Mouse (Mus musculus) hindbrain, embryonic 10.5 days (tissue): ENCODE data around the gene Kcp. TPM values are rescaled to one million over a fixed set of nuclear protein-coding genes. Genes with fewer than 3 reads are reported as not detected.

Source experiments
- DNase-seq: peaks from one replicate; pipeline ENCODE4 v3.0.0-alpha.2; 2017; ENCODE audit warnings: low spot score
- H3K27ac ChIP-seq: fragments of 300-500 bp; sonication (generic); 2 replicates; pipeline ENCODE4 v1.5.1; 2016; ENCODE audit warnings: mild to moderate bottlenecking, moderate library complexity
- H3K27me3 ChIP-seq: fragments of 300-500 bp; sonication (generic); 2 replicates; pipeline ENCODE4 v1.6.1; 2016; ENCODE audit warnings: mild to moderate bottlenecking; ENCODE audit not compliant: poor library complexity, insufficient read depth, severe bottlenecking
- H3K36me3 ChIP-seq: fragments of 300-500 bp; sonication (generic); 2 replicates; pipeline ENCODE4 v1.6.1; 2016; ENCODE audit warnings: mild to moderate bottlenecking, moderate library complexity
- H3K4me1 ChIP-seq: fragments of 300-500 bp; sonication (generic); replicated peaks from 2 replicates; pipeline ENCODE4 v1.6.1; 2016; ENCODE audit warnings: mild to moderate bottlenecking
- H3K4me3 ChIP-seq: fragments of 300-500 bp; sonication (generic); 2 replicates; pipeline ENCODE4 v1.5.1; 2016; ENCODE audit warnings: mild to moderate bottlenecking, moderate library complexity
- H3K9me3 ChIP-seq: fragments of 300-500 bp; sonication (generic); 2 replicates; pipeline ENCODE4 v1.6.1; 2016; ENCODE audit warnings: mild to moderate bottlenecking, moderate library complexity
- WGBS: fragments of 180-500 bp; shearing (Covaris S2); methylation state at CpG from one replicate; pipeline ENCODE4 v1.1.7; 2016; 5-methylcytosine and 5-hydroxymethylcytosine counted together
- polyA plus RNA-seq: library from polyadenylated mRNA; unstranded; fragments of >200 nt; fragmentation: Nextera tagmentation; extraction: Ambion mirVana; gene quantifications from 2 replicates; pipeline ENCODE4 v1.2.1, GENCODE M21; 2016

Gene Kcp
- polyA plus RNA-seq, 1 experiment from 2014 or later = 13.5 TPM

- peaks cover 24% of the 10 kb centered on the region for H3K36me3 ChIP-seq
- 1% methylated on average over 33 of the region's 33 CpGs for WGBS
- peak; percentile 79 for DNase-seq
- peaks cover 19% of the 10 kb centered on the region for H3K4me1 ChIP-seq
- H3K9me3 ChIP-seq = no peaks in the 10 kb centered on the region
- peaks cover 49% of the 10 kb centered on the region for H3K27me3 ChIP-seq
- H3K27ac ChIP-seq = peak overlapping the region; percentile 63
- peak overlapping the region; percentile 59 for H3K4me3 ChIP-seq
Observed at GRCm38 (mm10) chr6:29473941-29474691, 33.6 kb downstream of the Kcp start.

GRCm38 (mm10) chr6:29471137-29471536 lies 36.6 kb downstream of the Kcp start, which contains the start of gene Atp6v1fnb:
TSS of gene Atp6v1fnb (plus strand) at chr6:29471437.
- no peak within 1 kb of the TSS for H3K4me3 ChIP-seq
- WGBS = 90% methylated on average over 4 of the region's 4 CpGs
- peaks cover 31% of the 10 kb centered on the region for H3K4me1 ChIP-seq
- DNase-seq = no peak
- H3K27me3 ChIP-seq = peaks cover 29% of the 10 kb centered on the region
- peaks cover 24% of the 10 kb centered on the region for H3K36me3 ChIP-seq
- H3K27ac ChIP-seq = no peak within 1 kb of the TSS
- H3K9me3 ChIP-seq = no peaks in the 10 kb centered on the region

- DNase-seq = no peak
- Histone ChIP-seq H3K9me3 (no peaks in the 10 kb centered on the region), H3K27me3 (peaks cover 9% of the 10 kb centered on the region), H3K36me3 (peaks cover 24% of the 10 kb centered on the region), H3K4me1 (peaks cover 20% of the 10 kb centered on the region), H3K4me3 (peak overlapping the region; percentile 76), H3K27ac (no peak overlapping the region)
- 92% methylated on average over 3 of the region's 3 CpGs for WGBS
Observed at GRCm38 (mm10) chr6:29468851-29469250, 38.9 kb downstream of the Kcp start.

- Histone ChIP-seq H3K36me3 (peaks cover 24% of the 10 kb centered on the region), H3K9me3 (no peaks in the 10 kb centered on the region), H3K4me1 (peaks cover 13% of the 10 kb centered on the region), H3K27me3 (no peaks in the 10 kb centered on the region), H3K27ac (peak within 1 kb of the TSS; percentile 86), H3K4me3 (peak within 1 kb of the TSS; percentile 76)
- DNase-seq = peak; percentile 94
- under 1% methylated on average over 39 of the region's 39 CpGs for WGBS
Observed at GRCm38 (mm10) chr6:29467583-29468354, 40.0 kb downstream of the Kcp start, which contains the start of gene Atp6v1f. TSS of gene Atp6v1f (plus strand) at chr6:29467718.

GRCm38 (mm10) chr6:29463388-29463787 lies 44.4 kb downstream of the Kcp start:
- H3K27ac ChIP-seq = no peak overlapping the region
- WGBS = 75% methylated on average over 3 of the region's 3 CpGs
- no peak for DNase-seq
- H3K27me3 ChIP-seq = no peaks in the 10 kb centered on the region
- no peak overlapping the region for H3K4me3 ChIP-seq
- peaks cover 5% of the 10 kb centered on the region for H3K4me1 ChIP-seq
- H3K9me3 ChIP-seq = no peaks in the 10 kb centered on the region
- H3K36me3 ChIP-seq = peaks cover 1% of the 10 kb centered on the region; the same call in 1 of the 2 replicates

GRCm38 (mm10) chr6:29461502-29461901 lies 46.2 kb downstream of the Kcp start:
- Histone ChIP-seq H3K4me1 (no peaks in the 10 kb centered on the region), H3K27ac (no peak overlapping the region), H3K27me3 (no peaks in the 10 kb centered on the region), H3K9me3 (no peaks in the 10 kb centered on the region), H3K4me3 (no peak overlapping the region), H3K36me3 (peaks cover 8% of the 10 kb centered on the region)
- DNase-seq = no peak
- 65% methylated on average over 7 of the region's 7 CpGs for WGBS

GRCm38 (mm10) chr6:29450667-29451066 lies 57.1 kb downstream of the Kcp start:
- DNase-seq = no peak
- H3K9me3 ChIP-seq = no peaks in the 10 kb centered on the region
- H3K36me3 ChIP-seq = peaks cover 58% of the 10 kb centered on the region
- no peaks in the 10 kb centered on the region for H3K27me3 ChIP-seq
- WGBS = 94% methylated on average over 6 of the region's 6 CpGs
- no peak overlapping the region for H3K4me3 ChIP-seq
- no peaks in the 10 kb centered on the region for H3K4me1 ChIP-seq
- no peak overlapping the region for H3K27ac ChIP-seq

GRCm38 (mm10) chr6:29449858-29450257 lies 57.9 kb downstream of the Kcp start:
- Histone ChIP-seq H3K4me1 (no peaks in the 10 kb centered on the region), H3K36me3 (peaks cover 63% of the 10 kb centered on the region), H3K27me3 (no peaks in the 10 kb centered on the region), H3K27ac (no peak overlapping the region), H3K9me3 (no peaks in the 10 kb centered on the region), H3K4me3 (no peak overlapping the region)
- DNase-seq = no peak
- 36% methylated on average over 4 of the region's 4 CpGs for WGBS

- peaks cover 31% of the 10 kb centered on the region for H3K36me3 ChIP-seq
- H3K27ac ChIP-seq = no peak overlapping the region
- no peaks in the 10 kb centered on the region for H3K4me1 ChIP-seq
- no peaks in the 10 kb centered on the region for H3K9me3 ChIP-seq
- WGBS = 96% methylated on average over 7 of the region's 7 CpGs
- DNase-seq = no peak
- H3K4me3 ChIP-seq = no peak overlapping the region
- H3K27me3 ChIP-seq = no peaks in the 10 kb centered on the region
Observed at GRCm38 (mm10) chr6:29445354-29445753, 62.4 kb downstream of the Kcp start.

GRCm38 (mm10) chr6:29444773-29445172 lies 63.0 kb downstream of the Kcp start:
- WGBS = 73% methylated on average over 11 of the region's 11 CpGs
- Histone ChIP-seq H3K4me1 (no peaks in the 10 kb centered on the region), H3K9me3 (no peaks in the 10 kb centered on the region), H3K27me3 (no peaks in the 10 kb centered on the region), H3K36me3 (peaks cover 31% of the 10 kb centered on the region), H3K4me3 (no peak overlapping the region), H3K27ac (no peak overlapping the region)
- DNase-seq = peak; percentile 41

GRCm38 (mm10) chr6:29439789-29440188 lies 68.0 kb downstream of the Kcp start:
- Histone ChIP-seq H3K9me3 (no peaks in the 10 kb centered on the region), H3K36me3 (peaks cover under 1% of the 10 kb centered on the region; the same call in 1 of the 2 replicates), H3K4me3 (no peak overlapping the region), H3K27me3 (peaks cover 21% of the 10 kb centered on the region), H3K4me1 (peaks cover 31% of the 10 kb centered on the region), H3K27ac (no peak overlapping the region)
- DNase-seq = no peak
- 91% methylated on average over 6 of the region's 6 CpGs for WGBS

GRCm38 (mm10) chr6:29439251-29439650 lies 68.5 kb downstream of the Kcp start:
- Histone ChIP-seq H3K4me1 (peaks cover 36% of the 10 kb centered on the region), H3K27ac (no peak overlapping the region)
- WGBS = 81% methylated on average over 4 of the region's 4 CpGs

GRCm38 (mm10) chr6:29436461-29436934 lies 71.3 kb downstream of the Kcp start:
- Histone ChIP-seq H3K27me3 (peaks cover 54% of the 10 kb centered on the region), H3K4me1 (peaks cover 61% of the 10 kb centered on the region), H3K9me3 (no peaks in the 10 kb centered on the region), H3K4me3 (peak overlapping the region; percentile 59), H3K27ac (peak overlapping the region; percentile 86), H3K36me3 (no peaks in the 10 kb centered on the region)
- peak; percentile 43 for DNase-seq
- 3% methylated on average over 11 of the region's 11 CpGs for WGBS

More at GRCm38 (mm10) chr6:29439251-29439650, 68.5 kb downstream of the Kcp start:
- H3K27me3 ChIP-seq = peaks cover 27% of the 10 kb centered on the region
- no peak for DNase-seq
- no peaks in the 10 kb centered on the region; the same call in 1 of the 2 replicates for H3K36me3 ChIP-seq
- H3K9me3 ChIP-seq = no peaks in the 10 kb centered on the region
- H3K4me3 ChIP-seq = no peak overlapping the region
